Mouse (Mus musculus) intestine, embryonic 15.5 days (tissue): ENCODE data around the gene Dach1. TPM values are rescaled to one million over a fixed set of nuclear protein-coding genes. Genes with fewer than 3 reads are reported as not detected.

ENCODE experiments used
- ATAC-seq: fragments of 200-750 bp; cut with Nextera tagmentation; 2 replicates; pipeline ENCODE4 v1.8.0; 2017; ENCODE audit warnings: moderate TSS enrichment, moderate library complexity
- H3K27ac ChIP-seq: fragments of 300-500 bp; sonication (generic); 2 replicates; pipeline ENCODE4 v1.5.1; 2015; ENCODE audit warnings: mild to moderate bottlenecking, inconsistent platforms
- H3K27me3 ChIP-seq: fragments of 300-500 bp; sonication (generic); replicated peaks from 2 replicates; pipeline ENCODE4 v1.6.1; 2015; ENCODE audit warnings: inconsistent platforms
- H3K36me3 ChIP-seq: fragments of 300-500 bp; sonication (generic); 2 replicates; pipeline ENCODE4 v1.6.1; 2015; ENCODE audit warnings: inconsistent platforms
- H3K4me1 ChIP-seq: fragments of 300-500 bp; sonication (generic); replicated peaks from 2 replicates; pipeline ENCODE4 v1.6.1; 2015; ENCODE audit warnings: inconsistent platforms
- H3K4me2 ChIP-seq: fragments of 300-500 bp; sonication (generic); replicated peaks from 2 replicates; pipeline ENCODE4 v1.6.1; 2015; ENCODE audit warnings: mild to moderate bottlenecking, inconsistent platforms
- H3K4me3 ChIP-seq: fragments of 300-500 bp; sonication (generic); replicated peaks from 2 replicates; pipeline ENCODE4 v1.5.1; 2015; ENCODE audit warnings: inconsistent platforms
- H3K9ac ChIP-seq: fragments of 300-500 bp; sonication (generic); 2 replicates; pipeline ENCODE4 v1.6.1; 2015; ENCODE audit warnings: inconsistent platforms
- H3K9me3 ChIP-seq: fragments of 300-500 bp; sonication (generic); 2 replicates; pipeline ENCODE4 v1.6.1; 2016; ENCODE audit warnings: inconsistent platforms
- WGBS: fragments of 180-500 bp; shearing (Covaris S2); methylation state at CpG from one replicate; pipeline ENCODE4 v1.1.7; 2015; 5-methylcytosine and 5-hydroxymethylcytosine counted together
- polyA plus RNA-seq: library from polyadenylated mRNA; unstranded; fragments of >200 nt; fragmentation: Nextera tagmentation; extraction: Ambion mirVana; gene quantifications from 2 replicates; pipeline ENCODE4 v1.2.1, GENCODE M21; 2015

The Dach1 gene
- polyA plus RNA-seq, 1 experiment from 2014 or later: 2.7 TPM

- H3K27ac ChIP-seq: no peak overlapping the region
- 70% methylated on average over 4 of the region's 4 CpGs for WGBS
- H3K9ac ChIP-seq: no peak overlapping the region
- ATAC-seq: no peak
- no peak overlapping the region for H3K4me3 ChIP-seq
- H3K4me2 ChIP-seq: no peak overlapping the region
- no peaks in the 10 kb centered on the region for H3K36me3 ChIP-seq
- H3K9me3 ChIP-seq: no peaks in the 10 kb centered on the region
- H3K4me1 ChIP-seq: 0 out of 2 replicates have a peak, but pooled peaks cover 4% of the 10 kb centered on the region
- no peaks in the 10 kb centered on the region for H3K27me3 ChIP-seq
Observed at GRCm38 (mm10) chr14:98067273-98067905, 102.2 kb downstream of the Dach1 start.

GRCm38 (mm10) chr14:98064190-98064589 is 105.4 kb downstream of the Dach1 start:
- Histone ChIP-seq H3K36me3 (no peaks in the 10 kb centered on the region), H3K4me3 (no peak overlapping the region), H3K27me3 (no peaks in the 10 kb centered on the region), H3K4me2 (no peak overlapping the region), H3K27ac (no peak overlapping the region), H3K9me3 (no peaks in the 10 kb centered on the region), H3K4me1 (0 out of 2 replicates have a peak, but pooled peaks cover 4% of the 10 kb centered on the region), H3K9ac (no peak overlapping the region)
- no peak for ATAC-seq
- WGBS: 48% methylated on average over 2 of the region's 2 CpGs

GRCm38 (mm10) chr14:98049329-98049728 is 120.2 kb downstream of the Dach1 start:
- H3K4me1 ChIP-seq: no peaks in the 10 kb centered on the region
- H3K9me3 ChIP-seq: no peaks in the 10 kb centered on the region
- ATAC-seq: no peak
- no peaks in the 10 kb centered on the region for H3K36me3 ChIP-seq
- H3K27ac ChIP-seq: no peak overlapping the region
- no peak overlapping the region for H3K9ac ChIP-seq
- H3K4me3 ChIP-seq: no peak overlapping the region
- H3K27me3 ChIP-seq: no peaks in the 10 kb centered on the region
- no peak overlapping the region for H3K4me2 ChIP-seq
- WGBS: 53% methylated on average over 2 of the region's 2 CpGs

GRCm38 (mm10) chr14:98048403-98048802 is 121.2 kb downstream of the Dach1 start:
- no peaks in the 10 kb centered on the region for H3K9me3 ChIP-seq
- 79% methylated on average over 2 of the region's 2 CpGs for WGBS
- no peaks in the 10 kb centered on the region for H3K36me3 ChIP-seq
- no peaks in the 10 kb centered on the region for H3K4me1 ChIP-seq
- H3K27ac ChIP-seq: no peak overlapping the region
- H3K4me3 ChIP-seq: no peak overlapping the region
- no peak overlapping the region for H3K4me2 ChIP-seq
- ATAC-seq: no peak
- H3K27me3 ChIP-seq: no peaks in the 10 kb centered on the region
- H3K9ac ChIP-seq: no peak overlapping the region

GRCm38 (mm10) chr14:98047670-98048069 is 121.9 kb downstream of the Dach1 start:
- WGBS: 83% methylated on average over 3 of the region's 3 CpGs
- Histone ChIP-seq H3K27me3 (no peaks in the 10 kb centered on the region), H3K36me3 (no peaks in the 10 kb centered on the region), H3K27ac (no peak overlapping the region), H3K4me3 (no peak overlapping the region), H3K9ac (no peak overlapping the region), H3K4me1 (no peaks in the 10 kb centered on the region), H3K4me2 (no peak overlapping the region), H3K9me3 (no peaks in the 10 kb centered on the region)
- ATAC-seq: no peak

GRCm38 (mm10) chr14:98046960-98047359 is 122.6 kb downstream of the Dach1 start:
- ATAC-seq: no peak
- Histone ChIP-seq H3K27ac (no peak overlapping the region), H3K27me3 (no peaks in the 10 kb centered on the region), H3K4me1 (no peaks in the 10 kb centered on the region), H3K9me3 (no peaks in the 10 kb centered on the region), H3K9ac (no peak overlapping the region), H3K4me2 (no peak overlapping the region), H3K36me3 (no peaks in the 10 kb centered on the region), H3K4me3 (no peak overlapping the region)

GRCm38 (mm10) chr14:98038524-98038923 is 131.0 kb downstream of the Dach1 start:
- Histone ChIP-seq H3K9ac (no peak overlapping the region), H3K27me3 (no peaks in the 10 kb centered on the region), H3K36me3 (no peaks in the 10 kb centered on the region), H3K4me2 (no peak overlapping the region), H3K4me1 (no peaks in the 10 kb centered on the region), H3K9me3 (no peaks in the 10 kb centered on the region), H3K4me3 (no peak overlapping the region), H3K27ac (no peak overlapping the region)
- WGBS: 39% methylated on average over 1 of the region's 1 CpGs
- ATAC-seq: no peak

GRCm38 (mm10) chr14:98037175-98037574 is 132.4 kb downstream of the Dach1 start:
- no peak for ATAC-seq
- 68% methylated on average over 3 of the region's 3 CpGs for WGBS
- no peaks in the 10 kb centered on the region for H3K36me3 ChIP-seq

GRCm38 (mm10) chr14:98035261-98035660 is 134.3 kb downstream of the Dach1 start:
- WGBS: 0% methylated on average over 1 of the region's 1 CpGs
- H3K4me1 ChIP-seq: no peaks in the 10 kb centered on the region
- H3K27me3 ChIP-seq: no peaks in the 10 kb centered on the region
- no peak overlapping the region for H3K27ac ChIP-seq
- H3K4me2 ChIP-seq: no peak overlapping the region
- no peak overlapping the region for H3K9ac ChIP-seq
- no peak overlapping the region for H3K4me3 ChIP-seq
- H3K9me3 ChIP-seq: no peaks in the 10 kb centered on the region
- no peak for ATAC-seq
- no peaks in the 10 kb centered on the region for H3K36me3 ChIP-seq

More at GRCm38 (mm10) chr14:98037175-98037574, 132.4 kb downstream of the Dach1 start:
- Histone ChIP-seq H3K27ac (no peak overlapping the region), H3K4me1 (no peaks in the 10 kb centered on the region), H3K9me3 (no peaks in the 10 kb centered on the region), H3K4me3 (no peak overlapping the region), H3K27me3 (no peaks in the 10 kb centered on the region), H3K9ac (no peak overlapping the region), H3K4me2 (no peak overlapping the region)

GRCm38 (mm10) chr14:98023540-98023939 is 146.0 kb downstream of the Dach1 start:
- no peak overlapping the region for H3K9ac ChIP-seq
- no peaks in the 10 kb centered on the region for H3K27me3 ChIP-seq
- H3K9me3 ChIP-seq: no peaks in the 10 kb centered on the region
- H3K36me3 ChIP-seq: no peaks in the 10 kb centered on the region
- no peaks in the 10 kb centered on the region for H3K4me1 ChIP-seq
- H3K4me2 ChIP-seq: no peak overlapping the region
- H3K4me3 ChIP-seq: no peak overlapping the region
- 60% methylated on average over 4 of the region's 4 CpGs for WGBS
- H3K27ac ChIP-seq: no peak overlapping the region
- ATAC-seq: peak; percentile 51; the same call in 1 of the 2 replicates

GRCm38 (mm10) chr14:98014053-98014452 is 155.5 kb downstream of the Dach1 start:
- Histone ChIP-seq H3K4me2 (no peak overlapping the region), H3K4me3 (no peak overlapping the region), H3K9me3 (no peaks in the 10 kb centered on the region), H3K36me3 (no peaks in the 10 kb centered on the region), H3K4me1 (no peaks in the 10 kb centered on the region), H3K27me3 (no peaks in the 10 kb centered on the region), H3K9ac (no peak overlapping the region), H3K27ac (no peak overlapping the region)
- ATAC-seq: no peak
- 62% methylated on average over 1 of the region's 1 CpGs for WGBS

- H3K36me3 ChIP-seq: no peaks in the 10 kb centered on the region
- H3K27me3 ChIP-seq: no peaks in the 10 kb centered on the region
- no peaks in the 10 kb centered on the region for H3K4me1 ChIP-seq
- no peak overlapping the region for H3K4me3 ChIP-seq
- H3K9me3 ChIP-seq: no peaks in the 10 kb centered on the region
- no peak overlapping the region for H3K4me2 ChIP-seq
- WGBS: 84% methylated on average over 6 of the region's 6 CpGs
- no peak for ATAC-seq
- no peak overlapping the region for H3K9ac ChIP-seq
- H3K27ac ChIP-seq: no peak overlapping the region
Observed at GRCm38 (mm10) chr14:98008501-98008900, 161.1 kb downstream of the Dach1 start.

- no peak overlapping the region for H3K9ac ChIP-seq
- WGBS: 54% methylated on average over 1 of the region's 1 CpGs
- no peaks in the 10 kb centered on the region for H3K27me3 ChIP-seq
- no peaks in the 10 kb centered on the region for H3K36me3 ChIP-seq
- ATAC-seq: no peak
- no peaks in the 10 kb centered on the region for H3K4me1 ChIP-seq
- no peak overlapping the region for H3K27ac ChIP-seq
- H3K4me3 ChIP-seq: no peak overlapping the region
- H3K4me2 ChIP-seq: no peak overlapping the region
- H3K9me3 ChIP-seq: no peaks in the 10 kb centered on the region
Observed at GRCm38 (mm10) chr14:98002021-98002680, 167.4 kb downstream of the Dach1 start.
